8 mouse cellular contexts compared by ENCODE assay signal in the genomic region with DNA sequence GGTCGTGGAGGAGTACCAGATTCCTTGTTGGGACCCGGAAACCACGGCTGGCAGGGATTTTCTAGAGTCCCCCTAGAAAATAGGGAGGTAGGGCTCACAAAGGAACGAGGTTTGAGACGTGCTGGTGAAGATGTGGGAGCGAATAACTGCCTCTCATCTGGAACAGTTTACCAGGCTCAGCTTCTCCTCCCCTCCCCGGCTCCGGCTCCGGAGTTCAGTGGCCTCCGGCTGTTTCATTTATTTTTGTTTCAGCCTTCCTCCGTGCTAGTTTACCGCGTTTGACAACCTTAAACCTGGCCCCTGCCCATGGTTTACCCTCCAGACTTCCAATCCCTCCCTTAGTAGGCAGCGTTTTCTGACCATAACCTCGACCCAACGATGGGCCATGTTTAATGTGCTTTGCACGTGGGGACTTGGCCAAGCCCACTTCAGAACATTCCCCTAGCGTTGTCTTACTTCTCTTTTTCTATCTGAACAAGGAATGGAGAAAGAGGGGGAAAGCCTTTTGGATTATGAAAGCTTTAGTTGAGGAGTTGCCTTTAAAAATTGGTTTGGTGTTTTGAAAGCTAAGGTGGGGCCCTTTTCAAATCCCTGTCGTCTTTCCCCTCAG. TPM values are rescaled to one million over a fixed set of nuclear protein-coding genes. Genes with fewer than 3 reads are reported as not detected.
DNase-seq lines count a peak whose midpoint lies in the region; ATAC-seq lines count a peak whose summit lies in the region.

No protein-coding gene starts in this region.

- DNase-seq in lung, postnatal 25 days (ENCODE audit: low spot score), result no peak
- peak; percentile 81 for DNase-seq in embryo, embryonic 11 days
- DNase-seq in limb, embryonic 10.5 days (ENCODE audit: low spot score), result peak; percentile 77
- peak; percentile 64 for DNase-seq in neural tube, embryonic 10.5 days (ENCODE audit: extremely low spot score, low spot score)
- no peak for DNase-seq in right cerebral cortex, postnatal 25 days
- no peak for DNase-seq in testis, postnatal 10 days (ENCODE audit: low spot score)

- under 1% methylated on average over 19 of the region's 19 CpGs for WGBS in lung, embryonic 15.5 days
- 2% methylated on average over 19 of the region's 19 CpGs for WGBS in heart, embryonic 16.5 days
- 1% methylated on average over 19 of the region's 19 CpGs for WGBS in limb, embryonic 10.5 days

- no peak for ATAC-seq in lung, embryonic 15.5 days (ENCODE audit: borderline replicate concordance, extremely low read depth, low FRiP score, low TSS enrichment)
- ATAC-seq in heart, embryonic 16.5 days (replicated peaks; ENCODE audit: extremely low read depth, insufficient read depth, low FRiP score), result no peak

- H3K4me3 ChIP-seq in lung, embryonic 15.5 days, result peak overlapping the region; percentile 84
- peak overlapping the region; percentile 93 for H3K4me3 ChIP-seq in heart, embryonic 16.5 days (ENCODE audit: low read length)
- H3K4me3 ChIP-seq in limb, embryonic 10.5 days, result peak overlapping the region; percentile 97

- H3K27me3 ChIP-seq in lung, embryonic 15.5 days, result no peaks in the 10 kb centered on the region
- H3K27me3 ChIP-seq in heart, embryonic 16.5 days (ENCODE audit: control insufficient read depth, insufficient read depth, low read length), result no peaks in the 10 kb centered on the region
- H3K27me3 ChIP-seq in limb, embryonic 10.5 days (ENCODE audit: low read depth, poor library complexity, severe bottlenecking), result peaks cover 17% of the 10 kb centered on the region

- H3K4me2 ChIP-seq in lung, embryonic 15.5 days, result peak overlapping the region; percentile 96
- peak overlapping the region; percentile 100 for H3K4me2 ChIP-seq in heart, embryonic 16.5 days (ENCODE audit: low read depth, low read length)

- no peaks in the 10 kb centered on the region for H3K36me3 ChIP-seq in lung, embryonic 15.5 days
- no peaks in the 10 kb centered on the region for H3K36me3 ChIP-seq in heart, embryonic 16.5 days (ENCODE audit: control insufficient read depth, insufficient read depth)
- H3K36me3 ChIP-seq in limb, embryonic 10.5 days, result no peaks in the 10 kb centered on the region

- H3K9ac ChIP-seq in lung, embryonic 15.5 days, result peak overlapping the region; percentile 83
- peak overlapping the region; percentile 95 for H3K9ac ChIP-seq in heart, embryonic 16.5 days (ENCODE audit: low read length)

- H3K9me3 ChIP-seq in lung, embryonic 15.5 days, result no peaks in the 10 kb centered on the region
- H3K9me3 ChIP-seq in heart, embryonic 16.5 days (replicated peaks; ENCODE audit: control insufficient read depth, low read length), result no peaks in the 10 kb centered on the region
- no peaks in the 10 kb centered on the region for H3K9me3 ChIP-seq in limb, embryonic 10.5 days (replicated peaks)

- H3K4me1 ChIP-seq in lung, embryonic 15.5 days, result peaks cover 42% of the 10 kb centered on the region
- H3K4me1 ChIP-seq in heart, embryonic 16.5 days (ENCODE audit: control insufficient read depth, insufficient read depth, low read length), result peaks cover 28% of the 10 kb centered on the region
- H3K4me1 ChIP-seq in limb, embryonic 10.5 days, result peaks cover 58% of the 10 kb centered on the region

- H3K27ac ChIP-seq in lung, embryonic 15.5 days, result peak overlapping the region; percentile 91
- H3K27ac ChIP-seq in heart, embryonic 16.5 days (ENCODE audit: low read length), result peak overlapping the region; percentile 76
- peak overlapping the region; percentile 100 for H3K27ac ChIP-seq in limb, embryonic 10.5 days

RNA-seq across cellular contexts. Expression of a gene that starts 1.7 kb away (rescaled TPM):
- polyA plus RNA-seq in lung, embryonic 15.5 days (2015; fragmentation: Nextera tagmentation; extraction: Ambion mirVana), result 24.1 and 25.0 TPM in 2 replicates
- polyA plus RNA-seq in heart, embryonic 16.5 days (2015; fragmentation: Nextera tagmentation; extraction: Ambion mirVana), result 11.6 and 13.0 TPM in 2 replicates
- 43.3 and 53.2 TPM in 2 replicates for polyA plus RNA-seq in limb, embryonic 10.5 days (2016; fragmentation: Nextera tagmentation; extraction: Ambion mirVana)

Comparison
In these comparisons a context has a peak if more than half of its experiments do, and no peak if none do; other contexts are left out.
1. DNase-seq: peak in embryo, embryonic 11 days (single experiment), limb, embryonic 10.5 days (single experiment) and neural tube, embryonic 10.5 days (single experiment); none in lung, postnatal 25 days (single experiment), right cerebral cortex, postnatal 25 days (single experiment) and testis, postnatal 10 days (single experiment).
2. Peak in every context shown above with its lines, with median percentiles within 50 percentile points of each other: H3K27ac ChIP-seq and H3K4me3 ChIP-seq.